Mouse (Mus musculus) right cerebral cortex, postnatal 10 days (tissue): ENCODE data around the gene Cd81.

ENCODE experiments used
- DNase-seq, 2 experiments: peaks; one replicate each; pipeline ENCODE4 v3.0.0; 2021; ENCODE audit warnings: low spot score in 2 of 2

Gene Cd81

GRCm38 (mm10) chr7:143049841-143050816 is 2.4 kb upstream of the Cd81 start:
- peak in 1 of 2 experiments; percentile 30 for DNase-seq

DNA sequence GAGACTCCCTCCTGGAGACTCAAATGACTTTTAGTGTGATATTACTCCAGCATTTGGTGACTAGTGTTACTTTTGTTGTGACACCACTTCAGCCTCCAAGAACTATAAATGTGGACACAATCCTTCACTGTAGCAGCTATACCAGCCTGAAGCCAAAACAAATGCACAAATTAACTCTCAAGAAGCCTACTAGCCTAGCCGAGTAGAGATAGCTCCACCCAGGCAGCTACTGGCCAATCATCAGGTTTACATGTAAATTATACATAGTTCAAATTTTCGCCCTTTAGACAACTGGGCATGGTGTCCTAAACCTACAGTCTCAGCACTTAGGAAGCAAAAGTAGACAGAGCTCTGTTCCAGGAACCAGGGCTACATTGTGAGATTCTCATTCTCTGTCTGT is 1.2 kb upstream of the Cd81 start:
- DNase-seq, result no peak

- peak; percentile 84 to 87 for DNase-seq
These were observed 715 bp downstream of the Cd81 start for GRCm38 (mm10) chr7:143053008-143053899.

DNA sequence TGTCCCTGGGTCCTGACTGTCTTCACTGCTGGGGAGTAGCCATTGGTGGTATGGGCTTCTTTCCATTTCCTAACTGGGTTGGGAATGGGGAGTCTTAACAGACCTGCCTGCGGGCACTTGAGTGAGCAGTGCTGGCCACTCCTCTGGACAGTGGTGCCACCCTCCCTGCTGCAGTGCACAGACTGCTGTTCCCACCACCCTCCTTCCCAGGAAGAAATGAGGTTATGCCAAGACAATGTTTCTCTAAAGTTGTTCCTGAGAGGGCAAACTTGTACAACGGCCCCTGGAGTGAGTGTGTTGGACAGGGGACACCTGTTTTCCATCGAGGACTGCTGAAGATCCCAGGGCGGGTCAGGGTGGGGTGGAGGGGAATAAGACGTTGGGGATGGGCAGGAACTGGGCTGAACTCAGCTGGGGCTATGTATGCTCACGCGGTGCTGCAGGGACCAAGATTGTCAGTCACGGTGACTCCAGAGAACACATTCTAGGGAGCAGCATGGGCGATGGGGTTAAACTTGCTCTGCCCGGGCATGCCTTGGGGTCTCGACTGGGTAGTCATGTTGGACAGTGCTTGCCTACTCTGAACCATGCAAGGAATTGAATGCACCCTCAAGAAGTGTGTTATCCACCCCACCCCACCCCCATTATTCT is 1.5 kb downstream of the Cd81 start:
- DNase-seq, result no peak

- DNase-seq, result no peak
These were observed 2.0 kb downstream of the Cd81 start for GRCm38 (mm10) chr7:143054612-143054965.

DNA sequence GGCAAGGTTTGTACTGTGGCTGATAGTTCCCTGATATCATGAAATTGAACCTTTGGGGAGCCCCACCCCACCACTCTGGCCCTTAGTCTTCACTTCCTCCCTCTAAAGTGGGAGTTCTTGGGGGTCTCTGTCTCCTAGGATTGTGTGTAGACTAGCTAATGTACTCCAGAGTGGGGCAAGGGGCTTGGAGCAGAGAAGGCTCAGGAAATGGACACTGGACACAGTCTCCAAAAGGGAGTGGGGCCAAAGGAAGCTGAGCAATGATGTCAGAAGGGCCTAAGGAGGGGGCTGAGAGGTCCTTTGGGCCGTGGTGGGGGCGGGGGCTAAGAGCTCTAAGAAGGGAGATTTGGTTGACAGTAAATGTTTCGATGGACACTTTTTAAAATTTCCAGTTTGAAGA is 2.5 kb downstream of the Cd81 start:
- no peak for DNase-seq

DNA sequence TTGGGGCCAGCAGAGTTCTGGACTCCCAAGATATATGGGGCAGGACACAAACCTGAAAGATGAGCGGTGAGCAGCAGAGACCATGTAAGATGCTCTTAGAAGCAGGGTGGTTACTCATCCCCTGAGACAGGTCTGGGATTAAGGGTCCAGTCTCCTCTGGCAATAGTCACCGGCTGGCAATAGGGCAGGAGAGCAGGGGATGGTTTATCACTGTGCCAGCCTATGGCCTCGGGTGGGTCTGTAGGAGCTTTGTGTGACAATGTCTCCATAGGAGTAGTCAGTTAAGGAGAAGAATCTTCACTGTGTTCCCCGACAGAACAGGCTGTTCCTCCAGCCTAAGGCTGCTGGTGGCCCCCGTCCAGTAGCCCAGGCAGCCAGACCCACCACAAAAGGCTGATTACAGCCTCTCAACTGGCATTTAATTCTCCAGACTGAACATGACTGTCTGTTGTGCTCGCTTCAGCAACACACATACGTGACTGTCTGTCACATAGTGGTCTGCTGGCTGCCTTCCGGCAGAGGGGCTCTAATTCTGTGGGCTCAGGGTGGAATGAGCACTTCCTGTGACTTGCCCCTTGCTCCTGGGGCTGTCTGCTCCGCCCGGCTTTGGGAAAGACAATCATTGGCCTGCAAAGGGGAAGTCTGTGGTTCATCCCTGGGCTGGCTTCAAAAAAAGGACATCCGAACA is 3.1 kb downstream of the Cd81 start:
- peak in 1 of 2 experiments; percentile 63 for DNase-seq

- DNase-seq, result no peak
These were observed 4.5 kb downstream of the Cd81 start for GRCm38 (mm10) chr7:143057023-143057422.

DNA sequence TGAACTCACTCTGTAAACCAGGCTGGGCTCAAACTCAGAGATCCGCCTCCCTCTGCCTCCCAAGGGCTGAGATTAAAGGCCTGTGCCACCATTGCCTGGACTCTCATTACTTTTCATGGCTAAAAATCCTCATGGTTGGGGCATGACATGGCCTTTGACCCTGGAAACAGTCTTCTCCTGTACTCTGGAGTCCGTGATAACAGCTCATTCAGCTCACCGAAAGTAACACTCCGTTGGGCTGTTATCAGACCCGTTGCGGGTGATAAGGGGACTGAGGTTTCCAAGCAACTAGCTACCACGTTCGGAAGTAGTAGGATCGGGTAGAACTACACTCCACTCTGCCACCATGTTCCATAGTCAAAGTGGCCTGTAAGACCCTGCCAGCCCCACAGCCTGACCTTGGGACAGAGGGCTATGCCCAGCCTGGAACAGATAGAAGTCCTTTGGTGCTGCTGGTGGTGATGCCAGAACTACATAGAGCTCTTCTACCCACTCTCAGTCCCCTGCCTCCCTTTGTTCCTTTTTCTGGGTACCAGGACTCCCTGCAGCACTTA is 5.2 kb downstream of the Cd81 start:
- DNase-seq, result no peak

- DNase-seq, result no peak
These were observed 5.7 kb downstream of the Cd81 start for GRCm38 (mm10) chr7:143058221-143058697.

- peak; percentile 75 to 78 for DNase-seq
These were observed 6.8 kb downstream of the Cd81 start for GRCm38 (mm10) chr7:143059202-143059870.

DNA sequence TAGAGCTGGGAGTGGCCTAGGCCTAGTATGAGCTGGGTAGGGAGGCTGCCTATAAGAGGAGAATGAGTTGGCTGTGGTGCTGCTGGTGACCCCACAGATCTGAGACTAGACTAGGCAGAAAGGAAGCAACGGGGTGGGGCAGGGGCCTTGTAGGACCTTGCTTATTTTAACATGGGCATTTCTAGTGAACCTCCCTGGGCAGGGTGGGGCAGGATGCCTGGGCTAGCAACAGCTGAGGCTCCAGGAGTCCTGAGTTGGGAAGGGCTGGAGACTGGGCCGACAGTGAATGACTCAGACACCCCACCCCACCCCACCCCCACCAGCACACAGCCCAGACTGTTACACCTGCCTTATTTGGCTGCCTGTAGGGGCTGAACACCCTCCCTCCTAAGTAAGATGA is 10.2 kb downstream of the Cd81 start:
- no peak for DNase-seq

DNA sequence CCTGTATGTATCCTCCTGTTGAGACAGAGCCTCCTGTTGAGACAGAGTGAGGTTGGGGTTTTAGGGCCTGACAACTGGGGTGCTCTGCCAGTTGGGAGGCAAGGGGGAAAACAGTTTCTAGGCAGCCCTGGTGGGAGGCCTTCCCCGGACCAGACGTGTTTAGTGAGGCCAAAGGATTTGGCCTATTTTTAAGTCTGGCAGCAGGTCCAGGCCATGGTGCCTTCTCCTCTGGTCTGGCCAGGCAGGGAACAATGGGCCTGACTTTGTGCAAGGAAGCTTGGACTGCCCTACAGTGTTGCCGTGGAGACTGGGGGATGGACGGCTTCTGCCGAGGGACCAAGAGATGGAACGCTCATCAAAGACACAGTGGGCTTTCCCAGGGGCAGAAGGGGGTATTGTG is 11.7 kb downstream of the Cd81 start:
- DNase-seq, result peak; percentile 80 to 83

DNA sequence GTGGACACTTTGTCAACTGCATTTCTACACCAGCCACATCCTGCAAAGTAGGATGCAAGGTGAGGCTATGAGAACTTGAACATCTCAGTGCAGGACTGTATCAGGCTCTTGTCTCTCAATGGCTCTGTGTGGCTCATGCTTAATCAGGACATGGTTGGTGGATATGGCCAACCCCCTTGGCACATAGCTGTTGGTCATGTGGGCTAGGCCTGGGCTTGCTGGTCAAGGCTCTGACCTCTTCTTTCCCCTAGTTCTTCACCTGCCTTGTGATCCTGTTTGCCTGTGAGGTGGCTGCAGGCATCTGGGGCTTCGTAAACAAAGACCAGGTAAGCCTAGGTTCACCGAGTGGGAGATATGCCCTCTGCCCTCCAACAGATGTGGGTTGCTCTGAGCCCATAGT is 13.2 kb downstream of the Cd81 start:
- no peak for DNase-seq

DNA sequence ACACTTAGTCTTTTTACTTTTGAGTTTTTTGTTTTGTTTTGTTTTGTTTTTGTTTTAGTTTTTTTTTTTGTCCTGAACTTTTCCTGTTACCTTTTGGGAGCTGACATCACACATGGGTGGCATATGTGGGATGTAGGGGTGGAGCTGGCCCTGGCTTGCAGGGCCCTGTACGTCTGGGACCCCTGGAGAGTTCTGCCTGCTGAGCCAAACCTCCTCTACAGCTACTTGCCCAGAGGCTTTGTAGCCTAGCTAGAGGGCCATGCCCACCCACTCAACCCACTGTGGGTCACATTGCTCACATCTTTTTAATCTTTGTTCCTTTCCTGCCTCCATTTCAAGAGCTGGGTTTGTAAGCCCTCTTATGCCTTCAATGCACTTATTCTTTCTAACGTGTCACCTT is 14.9 kb downstream of the Cd81 start:
- no peak for DNase-seq

- no peak for DNase-seq
These were observed 15.4 kb downstream of the Cd81 start for GRCm38 (mm10) chr7:143067897-143068296.

DNA sequence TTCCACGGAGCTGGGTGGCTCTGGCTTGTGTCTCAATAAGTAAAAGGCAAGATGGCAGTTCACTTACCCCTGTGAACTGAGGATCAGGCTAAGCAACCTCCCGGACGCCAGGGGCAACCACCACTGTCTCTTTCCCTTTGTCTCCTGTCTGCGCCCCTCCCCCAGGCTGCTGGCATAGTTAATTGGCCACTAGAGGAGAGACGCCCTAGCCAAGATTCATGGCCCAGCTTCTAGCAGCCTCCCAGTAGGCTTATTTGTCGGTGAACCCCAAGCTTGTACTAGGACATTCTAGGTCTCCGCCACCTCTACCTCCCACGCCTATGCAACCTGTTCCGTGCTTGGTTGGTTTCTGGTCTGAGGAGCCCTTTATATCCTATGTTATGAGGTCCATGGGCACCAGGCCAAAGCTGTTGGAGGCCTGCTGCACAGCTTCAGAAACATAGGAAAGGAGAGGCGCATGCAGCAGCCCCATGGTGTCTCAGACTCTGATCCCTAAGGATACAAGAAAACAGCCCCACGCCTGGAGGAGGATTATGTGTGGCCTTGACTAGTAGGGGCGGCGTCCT is 15.9 kb downstream of the Cd81 start:
- peak; percentile 73 to 80 for DNase-seq

GRCm38 (mm10) chr7:143068882-143069591 is 16.5 kb downstream of the Cd81 start, which contains the start of gene Tssc4:
Gene Tssc4 (plus strand): TSS chr7:143069249.
- peak; percentile 99 to 100 for DNase-seq

- peak in 1 of 2 experiments; percentile 44 for DNase-seq
These were observed 17.3 kb downstream of the Cd81 start for GRCm38 (mm10) chr7:143069751-143070400.
